ENCODE assay signal across 19 mouse cellular contexts in genomic region chr7:37820670-37821301, GRCm38 (mm10). TPM values are rescaled to one million over a fixed set of nuclear protein-coding genes. Genes with fewer than 3 reads are reported as not detected.
A peak's percentile ranks its signal among the peaks of the same experiment; 100 is the strongest.
DNase-seq lines count a peak whose midpoint lies in the region; ATAC-seq lines count a peak whose summit lies in the region.
"Had no signal": no experiment of that assay in that cellular context is flagged by ENCODE, and none has a peak within 500 bp of the region (broad histone marks: within the 10 kb centered on the region; RNA-seq: fewer than 3 reads in every experiment).

No protein-coding gene starts in this region.

- H3K27me3 ChIP-seq in heart, embryonic 11.5 days (ENCODE audit: control insufficient read depth, insufficient read depth, low read length) = no peaks in the 10 kb centered on the region
- no peaks in the 10 kb centered on the region for H3K27me3 ChIP-seq in liver, embryonic 12.5 days (replicated peaks)

- H3K36me3 ChIP-seq in heart, embryonic 11.5 days (ENCODE audit: control insufficient read depth, insufficient read depth, low read length) = no peaks in the 10 kb centered on the region
- H3K36me3 ChIP-seq in liver, embryonic 12.5 days = no peaks in the 10 kb centered on the region
- H3K36me3 ChIP-seq: hindbrain, embryonic 10.5 days; limb, embryonic 12.5 days; midbrain, embryonic 10.5 days had no signal

- H3K4me1 ChIP-seq in heart, embryonic 11.5 days (ENCODE audit: control insufficient read depth, insufficient read depth, low read length) = 0 out of 2 replicates have a peak, but pooled peaks cover 4% of the 10 kb centered on the region
- peaks cover 10% of the 10 kb centered on the region for H3K4me1 ChIP-seq in liver, embryonic 12.5 days
- H3K4me1 ChIP-seq: hindbrain, embryonic 10.5 days; limb, embryonic 12.5 days; midbrain, embryonic 10.5 days had no signal

- 0 out of 2 replicates have a peak overlapping the region, but pooled peaks have one; percentile 4 for H3K4me2 ChIP-seq in heart, embryonic 11.5 days
- H3K4me2 ChIP-seq in liver, embryonic 12.5 days = peak overlapping the region; percentile 13; the same call in 1 of the 2 replicates
- H3K4me2 ChIP-seq: limb, embryonic 12.5 days; lung, embryonic 14.5 days had no signal

- peak; percentile 25 for DNase-seq in ovary, adult 18-20 months (ENCODE audit: low spot score)
- no peak for DNase-seq in ovary, postnatal 14 days (ENCODE audit: low spot score)
- DNase-seq in frontal cortex, postnatal 14 days (ENCODE audit: low spot score in 2 of 2) = no peak
- DNase-seq in urinary bladder, adult 18-20 months (ENCODE audit: low spot score in 2 of 2) = no peak
- no peak for DNase-seq in urinary bladder, postnatal 25 days (ENCODE audit: low spot score)
- DNase-seq: cerebellum, adult 9-11 months; gastrocnemius, postnatal 25 days; kidney, adult 11 months; kidney, postnatal 4 days; lung, embryonic 14.5 days; right cerebral cortex, postnatal 4 days had no signal

- H3K9ac ChIP-seq in heart, embryonic 11.5 days (ENCODE audit: low read depth, low read length) = no peak overlapping the region
- no peak overlapping the region for H3K9ac ChIP-seq in liver, embryonic 12.5 days
- H3K9ac ChIP-seq: limb, embryonic 12.5 days; lung, embryonic 14.5 days had no signal

- peak; percentile 93 for ATAC-seq in heart, embryonic 11.5 days (replicated peaks; ENCODE audit: insufficient number of reproducible peaks, low FRiP score, low TSS enrichment)
- peak; percentile 82 for ATAC-seq in liver, embryonic 12.5 days
- ATAC-seq: CD4-positive, CD25-positive, alpha-beta regulatory T cell, adult 4 months had no signal

- peak overlapping the region; percentile 70 for H3K27ac ChIP-seq in heart, embryonic 11.5 days (ENCODE audit: low read depth, low read length)
- H3K27ac ChIP-seq in liver, embryonic 12.5 days = peak overlapping the region; percentile 47; the same call in 1 of the 2 replicates
- H3K27ac ChIP-seq: hindbrain, embryonic 10.5 days; limb, embryonic 12.5 days; midbrain, embryonic 10.5 days had no signal

- no peak overlapping the region for H3K4me3 ChIP-seq in heart, embryonic 11.5 days (ENCODE audit: low read depth, low read length)
- no peak overlapping the region for H3K4me3 ChIP-seq in liver, embryonic 12.5 days
- H3K4me3 ChIP-seq: erythroblast, embryonic 14.5 days; hindbrain, embryonic 10.5 days; limb, embryonic 12.5 days; midbrain, embryonic 10.5 days; myocyte had no signal

- WGBS in heart, embryonic 11.5 days (ENCODE audit: insufficient replicate concordance) = 43% methylated on average over 11 of the region's 11 CpGs
- 33% methylated on average over 11 of the region's 11 CpGs for WGBS in liver, embryonic 12.5 days (ENCODE audit: insufficient replicate concordance)

- H3K9me3 ChIP-seq in heart, embryonic 11.5 days (replicated peaks; ENCODE audit: control insufficient read depth, low read length) = no peaks in the 10 kb centered on the region
- no peaks in the 10 kb centered on the region for H3K9me3 ChIP-seq in liver, embryonic 12.5 days (replicated peaks)
- H3K9me3 ChIP-seq: hindbrain, embryonic 10.5 days; limb, embryonic 12.5 days; midbrain, embryonic 10.5 days had no signal

RNA-seq across cellular contexts. Expression of gene Zfp536, which starts 47.3 kb away (rescaled TPM):
- 2.4 and 2.8 TPM in 2 replicates for polyA plus RNA-seq in heart, embryonic 11.5 days (2014; fragmentation: Nextera tagmentation; extraction: Ambion mirVana)
- polyA plus RNA-seq in liver, embryonic 12.5 days (2016; fragmentation: Nextera tagmentation; extraction: Ambion mirVana) = 0.19 and 0.23 TPM in 2 replicates
- polyA plus RNA-seq: erythroblast, embryonic 14.5 days; myocyte had no signal
